Mouse (Mus musculus) CH12.LX (cell line): ENCODE data around the gene Entpd7. TPM values are rescaled to one million over a fixed set of nuclear protein-coding genes. Genes with fewer than 3 reads are reported as not detected.
A peak's percentile ranks its signal among the peaks of the same experiment; 100 is the strongest.

Source experiments
- DNase-seq: peaks from one replicate; pipeline ENCODE4 v3.0.0-alpha.2; 2013; ENCODE audit errors: extremely low read depth
- H3K27ac ChIP-seq: 2 replicates; pipeline ENCODE4 v1.5.1; 2012; ENCODE audit warnings: low read depth, mild to moderate bottlenecking, control low read depth, moderate library complexity; ENCODE audit not compliant: insufficient read depth
- H3K27me3 ChIP-seq: replicated peaks from 2 replicates; pipeline ENCODE3; 2012; ENCODE audit warnings: inconsistent platforms
- H3K36me3 ChIP-seq, 2 experiments: replicated peaks in 1 of 2; 2 replicates each; pipeline versions ENCODE3 to v1.6.1; 2012; ENCODE audit warnings: inconsistent platforms in 1 of 2, low read length in 1 of 2, mild to moderate bottlenecking in 1 of 2, mixed read lengths in 1 of 2, moderate library complexity in 1 of 2; ENCODE audit not compliant: control insufficient read depth in 1 of 2, insufficient read depth in 1 of 2
- H3K4me1 ChIP-seq, 2 experiments: 2 replicates each; pipeline ENCODE4 v1.6.1; 2012; ENCODE audit warnings: inconsistent platforms in 1 of 2, moderate library complexity in 1 of 2; ENCODE audit not compliant: insufficient read depth in 2 of 2, control insufficient read depth in 1 of 2
- H3K4me2 ChIP-seq: 2 replicates; pipeline ENCODE4 v1.6.1; 2012; ENCODE audit warnings: low read depth, mild to moderate bottlenecking, control low read depth; ENCODE audit not compliant: poor library complexity, insufficient read depth, severe bottlenecking
- H3K4me3 ChIP-seq, 3 experiments: fragments of 150-350 bp in 1 of 3; sonication (generic) in 1 of 3; replicated peaks in 1 of 3; 2 replicates each; pipeline versions ENCODE3 to v1.5.1; 2011 to 2012; ENCODE audit warnings: low read depth in 2 of 3, low read length in 2 of 3, mild to moderate bottlenecking in 2 of 3, moderate library complexity in 2 of 3, control low read depth in 1 of 3, improper control_type of control experiment in 1 of 3, inconsistent platforms in 1 of 3, mixed read lengths in 1 of 3; ENCODE audit not compliant: poor library complexity in 1 of 3
- H3K79me2 ChIP-seq: replicated peaks from 2 replicates; pipeline ENCODE4 v1.6.1; 2012; ENCODE audit warnings: mild to moderate bottlenecking, moderate library complexity; ENCODE audit not compliant: control insufficient read depth, poor library complexity, insufficient read depth, severe bottlenecking; ENCODE audit errors: extremely low read depth
- H3K9ac ChIP-seq: 2 replicates; pipeline ENCODE4 v1.6.1; 2012; ENCODE audit warnings: low read depth, mild to moderate bottlenecking, control low read depth, moderate library complexity; ENCODE audit not compliant: insufficient read depth
- H3K9me3 ChIP-seq: replicated peaks from 2 replicates; pipeline ENCODE3; 2012; ENCODE audit warnings: low read length, inconsistent platforms, mixed read lengths
- BHLHE40 ChIP-seq: IDR thresholded peaks from 2 replicates; pipeline ENCODE4 v1.6.1; 2011; ENCODE audit warnings: mild to moderate bottlenecking, low read depth, low read length, improper control_type of control experiment
- CTCF ChIP-seq, 2 experiments: IDR thresholded peaks in 1 of 2; conservative IDR thresholded peaks in 1 of 2; 2 replicates each; pipeline ENCODE4 v1.5.1; 2011 to 2012; ENCODE audit warnings: low read depth in 2 of 2, low read length in 2 of 2, improper control_type of control experiment in 1 of 2, inconsistent platforms in 1 of 2, mild to moderate bottlenecking in 1 of 2, moderate library complexity in 1 of 2
- EP300 ChIP-seq: IDR thresholded peaks from 2 replicates; pipeline ENCODE4 v1.6.1; 2011; ENCODE audit warnings: low read length, improper control_type of control experiment
- ETS1 ChIP-seq: conservative IDR thresholded peaks from 2 replicates; pipeline ENCODE4 v1.6.1; 2012; ENCODE audit warnings: low read depth, mild to moderate bottlenecking, inconsistent platforms, low read length, improper control_type of control experiment, moderate library complexity
- GABPA ChIP-seq: IDR thresholded peaks from 2 replicates; pipeline ENCODE4 v1.6.1; 2012; ENCODE audit warnings: low read depth, low read length, improper control_type of control experiment, inconsistent platforms; ENCODE audit not compliant: insufficient replicate concordance
- IRF4 ChIP-seq: IDR thresholded peaks from 2 replicates; pipeline ENCODE4 v1.6.1; 2014; ENCODE audit warnings: low read depth, mild to moderate bottlenecking, inconsistent platforms, low read length, improper control_type of control experiment
- JUN ChIP-seq: IDR thresholded peaks from 2 replicates; pipeline ENCODE4 v1.6.1; 2011; ENCODE audit warnings: low read depth, mild to moderate bottlenecking, low read length, improper control_type of control experiment, moderate library complexity; ENCODE audit not compliant: insufficient read depth
- JUND ChIP-seq: conservative IDR thresholded peaks from 2 replicates; pipeline ENCODE4 v1.6.1; 2011; ENCODE audit warnings: low read depth, low read length, improper control_type of control experiment
- KAT2A ChIP-seq: IDR thresholded peaks from 2 replicates; pipeline ENCODE4 v1.6.1; 2012; ENCODE audit warnings: low read length, improper control_type of control experiment, inconsistent platforms; ENCODE audit not compliant: insufficient replicate concordance
- MAFK ChIP-seq: IDR thresholded peaks from 2 replicates; pipeline ENCODE4 v1.6.1; 2011; ENCODE audit warnings: low read length, improper control_type of control experiment; ENCODE audit not compliant: insufficient replicate concordance
- MAX ChIP-seq: IDR thresholded peaks from 2 replicates; pipeline ENCODE4 v1.6.1; 2011; ENCODE audit warnings: low read length, improper control_type of control experiment
- MEF2A ChIP-seq: IDR thresholded peaks from 2 replicates; pipeline ENCODE4 v1.6.1; 2014; ENCODE audit warnings: low read depth, mild to moderate bottlenecking, inconsistent platforms, low read length, improper control_type of control experiment, borderline replicate concordance
- MXI1 ChIP-seq: IDR thresholded peaks from 2 replicates; pipeline ENCODE4 v1.6.1; 2011; ENCODE audit warnings: mild to moderate bottlenecking, low read depth, low read length, improper control_type of control experiment
- MYC ChIP-seq: IDR thresholded peaks from 2 replicates; pipeline ENCODE4 v1.6.1; 2011; ENCODE audit warnings: low read depth, mild to moderate bottlenecking, improper control_type of control experiment, low read length
- NELFE ChIP-seq: IDR thresholded peaks from 2 replicates; pipeline ENCODE4 v1.6.1; 2011; ENCODE audit warnings: low read depth, low read length, improper control_type of control experiment
- NRF1 ChIP-seq: IDR thresholded peaks from 2 replicates; pipeline ENCODE4 v1.6.1; 2014; ENCODE audit warnings: low read depth, mild to moderate bottlenecking, inconsistent platforms, low read length, improper control_type of control experiment, moderate library complexity
- POLR2A ChIP-seq: IDR thresholded peaks from 2 replicates; pipeline ENCODE4 v1.6.1; 2011; ENCODE audit warnings: low read depth, mild to moderate bottlenecking, improper control_type of control experiment, low read length
- RAD21 ChIP-seq: IDR thresholded peaks from 2 replicates; pipeline ENCODE4 v1.6.1; 2011; ENCODE audit warnings: low read depth, mild to moderate bottlenecking, low read length, improper control_type of control experiment, moderate library complexity
- RCOR1 ChIP-seq: conservative IDR thresholded peaks from 2 replicates; pipeline ENCODE4 v1.6.1; 2012; ENCODE audit warnings: low read depth, mild to moderate bottlenecking, inconsistent platforms, low read length, improper control_type of control experiment
- SIN3A ChIP-seq: IDR thresholded peaks from 2 replicates; pipeline ENCODE4 v1.6.1; 2012; ENCODE audit warnings: low read length, improper control_type of control experiment, inconsistent platforms
- SMC3 ChIP-seq: IDR thresholded peaks from 2 replicates; pipeline ENCODE4 v1.6.1; 2011; ENCODE audit warnings: low read depth, low read length, improper control_type of control experiment
- TBP ChIP-seq: conservative IDR thresholded peaks from 2 replicates; pipeline ENCODE4 v1.6.1; 2011; ENCODE audit warnings: low read depth, low read length, improper control_type of control experiment
- TCF12 ChIP-seq: IDR thresholded peaks from 2 replicates; pipeline ENCODE4 v1.6.1; 2014; ENCODE audit warnings: low read depth, mild to moderate bottlenecking, inconsistent platforms, low read length, improper control_type of control experiment
- UBTF ChIP-seq: IDR thresholded peaks from 2 replicates; pipeline ENCODE4 v1.6.1; 2012; ENCODE audit warnings: low read depth, mild to moderate bottlenecking, inconsistent platforms, low read length, improper control_type of control experiment, moderate library complexity
- ZC3H11A ChIP-seq: IDR thresholded peaks from 2 replicates; pipeline ENCODE4 v1.6.1; 2012; ENCODE audit warnings: low read depth, mild to moderate bottlenecking, inconsistent platforms, low read length, improper control_type of control experiment
- ZKSCAN1 ChIP-seq: IDR thresholded peaks from 2 replicates; pipeline ENCODE4 v1.6.1; 2012; ENCODE audit warnings: low read depth, inconsistent platforms, low read length, improper control_type of control experiment, borderline replicate concordance
- ZMIZ1 ChIP-seq: IDR thresholded peaks from 2 replicates; pipeline ENCODE4 v1.6.1; 2012; ENCODE audit warnings: low read depth, mild to moderate bottlenecking, inconsistent platforms, low read length, improper control_type of control experiment
- dilution Hi-C: fragments of 300-500 bp; cut with MboI; formaldehyde crosslinking; loops from 2 replicates; pipeline ENCODE4 v1.14.3; 2020; ENCODE audit warnings: low sequenced_read_pairs; ENCODE audit not compliant: extremely low pct_unique_long_range_greater_than_20kb, extremely low pct_ligation_motif_present
- in situ Hi-C: fragments of 300-500 bp; cut with MboI; formaldehyde crosslinking; loops from 3 replicates; pipeline ENCODE4 v1.14.3; 2019; ENCODE audit warnings: low sequenced_read_pairs, low pct_ligation_motif_present, low pct_unique_long_range_greater_than_20kb, mixed read lengths
- polyA plus RNA-seq: library from polyadenylated mRNA; unstranded; fragments of >175 nt; gene quantifications from 2 replicates; pipeline ENCODE4 v1.2.1, GENCODE M21; 2012; ENCODE audit warnings: low read depth; ENCODE audit not compliant: insufficient read length
- total RNA-seq, 2 experiments: library from RNA; depleted of rRNA; stranded (reverse); fragments of 300-350 nt in 1 of 2; fragments of >200 nt in 1 of 2; gene quantifications; 2 replicates each; pipeline ENCODE4 v1.2.3; 2012 to 2014

Entpd7 gene
- total and polyA plus RNA-seq, 3 experiments: 2.7 to 6.0 (median 4.0) TPM

GRCm38 (mm10) chr19:43761543-43762256 is 72.2 kb downstream of the Entpd7 start:
- H3K4me3 ChIP-seq: no peak overlapping the region
- no peaks in the 10 kb centered on the region for H3K9me3 ChIP-seq
- no peak overlapping the region for H3K4me2 ChIP-seq
- TF ChIP-seq TCF12 (no peak), BHLHE40 (peak; percentile 30; the same call in 1 of the 2 replicates), CTCF (conservative IDR thresholded peaks at IDR 0.05 in 1 of 2, IDR thresholded peaks at IDR 0.05 in 1 of 2; ENCODE audit: low read depth in 2 of 2, low read length in 2 of 2) (peak; percentile 12 to 51; a peak in 2 of 4 replicates), NRF1 (no peak), ZC3H11A (no peak), ETS1 (peak; percentile 42), RAD21 (peak; percentile 41), UBTF (no peak), MEF2A (no peak), MXI1 (no peak), GABPA (no peak), SMC3 (0 out of 2 replicates have a peak, but pooled peaks have one; percentile 16), MAFK (peak; percentile 98), ZKSCAN1 (no peak), KAT2A (no peak)
- no peaks in the 10 kb centered on the region for H3K79me2 ChIP-seq
- peaks cover 3 to 19% of the 10 kb centered on the region in 2 experiments for H3K36me3 ChIP-seq
- DNase-seq: no peak
- H3K27ac ChIP-seq: no peak overlapping the region
- no peak overlapping the region for H3K9ac ChIP-seq
- H3K4me1 ChIP-seq: peaks cover 4 to 28% of the 10 kb centered on the region in 2 experiments; a peak in 3 of 4 replicates
- in situ Hi-C loops (loop anchor here (25.0 kb wide), 1 partner anchor 249 kb away; the partner anchor contains the start of gene Got1), dilution Hi-C loops (no loop called here)
- H3K27me3 ChIP-seq: no peaks in the 10 kb centered on the region

GRCm38 (mm10) chr19:43762410-43762809 is 72.9 kb downstream of the Entpd7 start:
- DNase-seq: peak; percentile 65
- TF ChIP-seq MAFK (peak; percentile 85), IRF4 (peak; percentile 90), KAT2A (no peak), POLR2A (no peak), ZC3H11A (no peak), JUN (peak; percentile 64), ZMIZ1 (no peak), MEF2A (peak; percentile 98), NELFE (no peak), ZKSCAN1 (no peak), GABPA (no peak), BHLHE40 (peak; percentile 91), EP300 (peak; percentile 92), TCF12 (peak; percentile 52; the same call in 1 of the 2 replicates), RCOR1 (peak; percentile 88), MYC (peak; percentile 59; the same call in 1 of the 2 replicates), SIN3A (no peak), ETS1 (peak; percentile 83), TBP (no peak), JUND (peak; percentile 85), UBTF (no peak), MAX (peak; percentile 25; the same call in 1 of the 2 replicates)
- no peaks in the 10 kb centered on the region for H3K9me3 ChIP-seq
- H3K27ac ChIP-seq: no peak overlapping the region
- no peaks in the 10 kb centered on the region for H3K27me3 ChIP-seq
- no peak overlapping the region for H3K4me2 ChIP-seq
- dilution Hi-C loops: no loop called here
- in situ Hi-C loops: loop anchor here (25.0 kb wide), 1 partner anchor 250 kb away; the partner anchor contains the start of gene Got1
- no peaks in the 10 kb centered on the region for H3K79me2 ChIP-seq
- H3K36me3 ChIP-seq: peaks cover 3 to 20% of the 10 kb centered on the region in 2 experiments
- H3K4me1 ChIP-seq: peaks cover 4 to 22% of the 10 kb centered on the region in 2 experiments; a peak in 3 of 4 replicates
- no peak overlapping the region for H3K4me3 ChIP-seq
- H3K9ac ChIP-seq: no peak overlapping the region
